Mouse (Mus musculus) ES-E14 (cell line): ENCODE measurements around the gene Nova2. TPM values are rescaled to one million over a fixed set of nuclear protein-coding genes. Genes with fewer than 3 reads are reported as not detected.

Experiments used
- DNase-seq: peaks from one replicate; pipeline ENCODE4 v3.0.0-alpha.2; 2013; ENCODE audit warnings: low read depth, low spot score
- H3K27ac ChIP-seq: 2 replicates; pipeline ENCODE4 v1.5.1; 2012; ENCODE audit warnings: low read depth, mild to moderate bottlenecking, low read length, moderate library complexity, mixed read lengths; ENCODE audit not compliant: poor library complexity, insufficient read depth, severe bottlenecking
- H3K36me3 ChIP-seq: 2 replicates; pipeline ENCODE4 v1.6.1; 2012; ENCODE audit warnings: mild to moderate bottlenecking, low read length, moderate library complexity, mixed read lengths; ENCODE audit not compliant: control insufficient read depth, poor library complexity, insufficient read depth, severe bottlenecking
- H3K4me1 ChIP-seq, 2 experiments: fragments of 150-350 bp in 1 of 2; sonication (generic) in 1 of 2; 2 replicates each; pipeline ENCODE4 v1.6.1; 2012; ENCODE audit warnings: low read length in 2 of 2, mild to moderate bottlenecking in 1 of 2, mixed read lengths in 1 of 2; ENCODE audit not compliant: control insufficient read depth in 2 of 2, insufficient read depth in 2 of 2, poor library complexity in 1 of 2
- H3K4me3 ChIP-seq, 2 experiments: fragments of 150-350 bp in 1 of 2; sonication (generic) in 1 of 2; 2 replicates each; pipeline ENCODE4 v1.5.1; 2012; ENCODE audit warnings: low read length in 2 of 2, low read depth in 1 of 2, mild to moderate bottlenecking in 1 of 2, mixed read lengths in 1 of 2; ENCODE audit not compliant: insufficient read depth in 1 of 2, poor library complexity in 1 of 2, severe bottlenecking in 1 of 2
- H3K9ac ChIP-seq: 2 replicates; pipeline ENCODE4 v1.6.1; 2012; ENCODE audit warnings: low read depth, mild to moderate bottlenecking, low read length, mixed read lengths; ENCODE audit not compliant: poor library complexity, insufficient read depth, severe bottlenecking
- H3K9me3 ChIP-seq: fragments of 150-350 bp; sonication (generic); 2 replicates; pipeline ENCODE4 v1.6.1; 2012; ENCODE audit warnings: low read depth, mild to moderate bottlenecking, low read length; ENCODE audit not compliant: control insufficient read depth, insufficient read depth
- CHD2 ChIP-seq: IDR thresholded peaks from 2 replicates; pipeline ENCODE4 v1.6.1; 2014; ENCODE audit warnings: mild to moderate bottlenecking, low read depth, low read length, inconsistent platforms
- HCFC1 ChIP-seq: IDR thresholded peaks from 2 replicates; pipeline ENCODE4 v1.6.1; 2012; ENCODE audit warnings: low read length, inconsistent platforms, borderline replicate concordance; ENCODE audit not compliant: insufficient read depth
- MAFK ChIP-seq: IDR thresholded peaks from 2 replicates; pipeline ENCODE4 v1.6.1; 2014; ENCODE audit warnings: mild to moderate bottlenecking, low read depth, low read length, inconsistent platforms; ENCODE audit not compliant: insufficient read depth
- ZC3H11A ChIP-seq: IDR thresholded peaks from 2 replicates; pipeline ENCODE4 v1.6.1; 2012; ENCODE audit warnings: low read depth, mild to moderate bottlenecking, inconsistent platforms, low read length, borderline replicate concordance
- ZNF384 ChIP-seq: IDR thresholded peaks from 2 replicates; pipeline ENCODE4 v1.6.1; 2012; ENCODE audit warnings: low read depth, low read length, inconsistent platforms
- in situ Hi-C, 2 experiments: fragments of 600-800 bp; cut with MboI; formaldehyde crosslinking; loops; one replicate each; pipeline ENCODE4 v1.15.1; 2025; ENCODE audit warnings: low sequenced_read_pairs in 2 of 2, inconsistent platforms in 1 of 2; ENCODE audit not compliant: unreplicated experiment in 2 of 2
- total RNA-seq: library from RNA; depleted of rRNA; stranded (reverse); fragments of 300-350 nt; gene quantifications from 2 replicates; pipeline ENCODE4 v1.2.3, GENCODE M21; 2012

The Nova2 gene
- total RNA-seq, 1 experiment: 0.80 TPM

DNA sequence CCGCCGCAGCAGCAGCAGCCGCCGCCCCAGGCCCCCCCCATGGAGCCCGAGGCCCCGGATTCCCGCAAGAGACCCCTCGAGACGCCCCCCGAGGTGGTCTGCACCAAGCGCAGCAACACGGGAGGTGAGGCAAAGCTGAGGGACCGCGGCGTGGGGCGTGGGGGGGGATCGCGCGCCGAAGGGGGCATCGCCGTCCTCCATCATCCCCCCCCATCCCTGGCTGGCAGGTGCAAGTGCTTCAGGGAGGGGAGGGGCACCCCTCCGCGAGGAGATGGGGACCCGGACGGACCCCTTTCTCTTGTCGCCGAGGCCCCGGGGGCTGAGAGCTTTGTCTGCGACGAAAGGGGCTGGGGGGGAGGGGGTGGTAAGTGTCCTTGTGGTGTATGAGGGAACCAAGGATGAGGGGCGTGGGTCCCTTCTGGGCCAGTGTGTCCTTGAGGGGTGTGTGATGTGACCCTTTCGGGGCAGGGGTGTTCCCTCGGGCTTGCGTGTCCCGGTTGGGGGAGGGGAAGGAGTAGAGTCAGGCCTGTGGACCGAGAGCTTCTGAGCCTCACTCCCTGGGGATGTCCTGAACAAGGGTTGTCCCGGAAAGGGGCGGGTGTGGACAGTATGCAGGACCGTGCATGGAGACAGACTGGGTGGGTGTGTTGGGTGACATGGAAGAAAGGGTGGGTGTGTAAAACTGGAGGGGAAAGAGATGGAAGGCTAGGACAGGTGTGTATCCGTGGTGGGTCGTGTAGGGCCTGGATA, 528 bp downstream of the Nova2 start:
- H3K9me3 ChIP-seq: no peaks in the 10 kb centered on the region
- peak; percentile 39 for DNase-seq
- in situ Hi-C loops: no loop called here
- TF ChIP-seq CHD2 (no peak), HCFC1 (no peak), ZC3H11A (no peak), ZNF384 (no peak), MAFK (no peak)
- H3K4me1 ChIP-seq: peaks cover 6 to 14% of the 10 kb centered on the region in 2 experiments
- no peaks in the 10 kb centered on the region for H3K36me3 ChIP-seq
- H3K9ac ChIP-seq: peak overlapping the region; percentile 23
- H3K27ac ChIP-seq: no peak overlapping the region
- peak overlapping the region; percentile 68 to 72 for H3K4me3 ChIP-seq

DNA sequence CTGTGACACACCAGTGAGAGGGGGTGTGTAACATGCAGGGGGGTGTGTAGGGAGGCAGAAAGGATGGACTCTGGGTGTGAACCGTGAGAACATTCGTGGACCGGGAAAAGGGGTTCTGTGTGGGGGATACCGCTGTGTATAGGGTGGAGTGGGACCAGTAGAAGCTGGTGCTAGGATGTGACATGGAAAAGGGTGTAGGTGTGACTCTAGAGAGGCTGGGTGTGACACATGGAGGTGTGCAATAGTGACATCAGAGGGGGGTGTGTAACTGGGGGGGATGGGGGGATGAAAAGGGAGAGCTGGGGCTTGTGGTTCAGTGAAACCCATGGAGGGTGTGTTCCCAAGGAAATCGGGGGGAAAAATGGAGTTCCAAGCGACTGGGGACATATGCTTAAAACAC, 1.2 kb downstream of the Nova2 start:
- in situ Hi-C loops: no loop called here
- peaks cover 4 to 12% of the 10 kb centered on the region in 2 experiments; a peak in 3 of 4 replicates for H3K4me1 ChIP-seq
- DNase-seq: no peak
- H3K4me3 ChIP-seq: peak overlapping the region in 1 of 2 experiments; percentile 68; a peak in 1 of 4 replicates
- H3K9me3 ChIP-seq: no peaks in the 10 kb centered on the region
- no peak overlapping the region for H3K27ac ChIP-seq
- no peak overlapping the region for H3K9ac ChIP-seq
- no peaks in the 10 kb centered on the region for H3K36me3 ChIP-seq
- TF ChIP-seq HCFC1 (no peak), ZC3H11A (no peak), ZNF384 (no peak), CHD2 (no peak), MAFK (no peak)

DNA sequence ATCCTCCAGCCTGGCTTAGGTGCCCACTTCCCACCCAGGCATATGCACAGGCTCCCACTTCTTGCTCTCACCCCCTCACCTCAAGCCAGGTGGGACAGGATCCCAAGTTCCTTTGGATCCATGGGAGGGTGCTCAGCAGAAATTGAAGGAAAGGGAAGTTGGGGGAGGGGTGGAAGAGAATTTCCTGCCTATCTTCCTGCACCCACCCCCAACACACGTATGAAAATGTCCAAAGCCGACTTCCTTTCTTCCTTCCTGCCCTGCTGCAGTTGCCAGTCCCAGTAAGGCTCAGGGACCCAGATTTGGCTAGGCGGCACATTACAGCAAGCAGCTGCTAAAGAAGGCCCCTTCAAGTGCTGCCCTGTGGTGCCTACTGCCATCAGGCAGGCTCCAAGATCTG, 2.1 kb downstream of the Nova2 start:
- Histone ChIP-seq H3K9ac (no peak overlapping the region), H3K27ac (no peak overlapping the region), H3K9me3 (no peaks in the 10 kb centered on the region), H3K4me1 (peaks cover 4 to 12% of the 10 kb centered on the region in 2 experiments; a peak in 3 of 4 replicates), H3K36me3 (no peaks in the 10 kb centered on the region), H3K4me3 (no peak overlapping the region)
- no peak for TF ChIP-seq CHD2
- TF ChIP-seq ZNF384: no peak
- no peak for TF ChIP-seq MAFK
- no peak for TF ChIP-seq HCFC1
- TF ChIP-seq ZC3H11A: no peak
- no peak for DNase-seq
- in situ Hi-C loops: no loop called here

DNA sequence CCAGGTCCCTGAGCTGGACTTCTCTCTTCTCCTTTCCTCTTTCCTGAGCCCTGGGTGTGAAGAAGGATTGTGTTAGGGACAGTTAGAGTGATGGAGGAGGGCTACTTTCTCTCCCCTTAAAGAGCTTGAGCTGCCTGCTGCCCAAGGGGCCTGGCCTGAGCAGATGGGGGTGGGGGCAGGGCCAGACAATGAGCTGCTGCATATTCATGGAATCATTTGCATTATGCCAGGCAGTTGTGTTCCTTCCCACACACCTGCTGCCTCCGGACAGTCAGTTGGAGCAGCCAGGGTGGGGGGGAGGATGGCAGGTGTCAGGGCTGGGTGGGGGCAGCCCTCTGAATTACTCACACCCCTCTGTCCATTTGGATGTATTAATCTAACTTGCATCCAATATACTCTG, 16.7 kb downstream of the Nova2 start:
- no peak overlapping the region for H3K27ac ChIP-seq
- H3K4me3 ChIP-seq: no peak overlapping the region
- no peak overlapping the region for H3K9ac ChIP-seq
- in situ Hi-C loops: no loop called here
- no peaks in the 10 kb centered on the region for H3K36me3 ChIP-seq
- DNase-seq: no peak
- peaks cover 0 to 5% of the 10 kb centered on the region in 2 experiments; a peak in 3 of 4 replicates for H3K4me1 ChIP-seq
- TF ChIP-seq MAFK (no peak), ZNF384 (no peak), CHD2 (no peak)
- H3K9me3 ChIP-seq: no peaks in the 10 kb centered on the region
